Mouse (Mus musculus) midbrain, embryonic 13.5 days (tissue): ENCODE results near the gene Bptf. TPM values are rescaled to one million over a fixed set of nuclear protein-coding genes. Genes with fewer than 3 reads are reported as not detected.
"Not testable (repeated sequence)": the region's sequence is repeated elsewhere in the genome, so short reads cannot be mapped to it uniquely, and the experiment has no call there.

Experiments
- ATAC-seq: fragments of 200-750 bp; cut with Nextera tagmentation; 2 replicates; pipeline ENCODE4 v1.8.0; 2017; ENCODE audit warnings: mild to moderate bottlenecking, moderate TSS enrichment, moderate library complexity
- H3K27ac ChIP-seq: fragments of 300-500 bp; sonication (generic); 2 replicates; pipeline ENCODE4 v1.5.1; 2015; ENCODE audit warnings: inconsistent platforms, mild to moderate bottlenecking, moderate library complexity
- H3K27me3 ChIP-seq: fragments of 300-500 bp; sonication (generic); 2 replicates; pipeline ENCODE4 v1.6.1; 2015; ENCODE audit warnings: mild to moderate bottlenecking, inconsistent platforms
- H3K36me3 ChIP-seq: fragments of 300-500 bp; sonication (generic); 2 replicates; pipeline ENCODE4 v1.6.1; 2015; ENCODE audit warnings: mild to moderate bottlenecking, inconsistent platforms
- H3K4me1 ChIP-seq: fragments of 300-500 bp; sonication (generic); replicated peaks from 2 replicates; pipeline ENCODE4 v1.6.1; 2015; ENCODE audit warnings: inconsistent platforms
- H3K4me2 ChIP-seq: fragments of 300-500 bp; sonication (generic); replicated peaks from 2 replicates; pipeline ENCODE4 v1.6.1; 2015; ENCODE audit warnings: moderate library complexity, mild to moderate bottlenecking, inconsistent platforms
- H3K4me3 ChIP-seq: fragments of 300-500 bp; sonication (generic); replicated peaks from 2 replicates; pipeline ENCODE4 v1.5.1; 2015; ENCODE audit warnings: mild to moderate bottlenecking, inconsistent platforms
- H3K9ac ChIP-seq: fragments of 300-500 bp; sonication (generic); replicated peaks from 2 replicates; pipeline ENCODE4 v1.6.1; 2015; ENCODE audit warnings: mild to moderate bottlenecking, inconsistent platforms
- H3K9me3 ChIP-seq: fragments of 300-500 bp; sonication (generic); 2 replicates; pipeline ENCODE4 v1.6.1; 2016; ENCODE audit warnings: mild to moderate bottlenecking, inconsistent platforms
- WGBS: fragments of 180-500 bp; shearing (Covaris S2); methylation state at CpG from one replicate; pipeline ENCODE4 v1.1.7; 2015; 5-methylcytosine and 5-hydroxymethylcytosine counted together
- polyA plus RNA-seq: library from polyadenylated mRNA; unstranded; fragments of >200 nt; fragmentation: Nextera tagmentation; extraction: Ambion mirVana; gene quantifications from 2 replicates; pipeline ENCODE4 v1.2.1, GENCODE M21; 2015

Gene Bptf
- polyA plus RNA-seq, 1 experiment from 2014 or later: 45.1 TPM

GRCm38 (mm10) chr11:107024406-107024805, 107.5 kb downstream of the Bptf start:
- H3K27ac ChIP-seq: no peak overlapping the region
- H3K9ac ChIP-seq: no peak overlapping the region

GRCm38 (mm10) chr11:107022050-107022683, 109.8 kb downstream of the Bptf start:
- no peak overlapping the region for H3K9ac ChIP-seq
- H3K4me1 ChIP-seq: peaks cover 30% of the 10 kb centered on the region
- no peak overlapping the region for H3K4me2 ChIP-seq
- no peak overlapping the region for H3K4me3 ChIP-seq
- H3K27ac ChIP-seq: no peak overlapping the region
- 88% methylated on average over 13 of the region's 13 CpGs for WGBS
- 0 out of 2 replicates have a peak, but pooled peaks cover 2% of the 10 kb centered on the region for H3K27me3 ChIP-seq
- H3K9me3 ChIP-seq: no peaks in the 10 kb centered on the region
- H3K36me3 ChIP-seq: no peaks in the 10 kb centered on the region
- ATAC-seq: no peak

More at GRCm38 (mm10) chr11:107024406-107024805, 107.5 kb downstream of the Bptf start:
- H3K9me3 ChIP-seq: no peaks in the 10 kb centered on the region
- no peak for ATAC-seq
- H3K4me1 ChIP-seq: peaks cover 39% of the 10 kb centered on the region
- peak overlapping the region; percentile 74 for H3K4me2 ChIP-seq
- peak overlapping the region; percentile 53; the same call in 1 of the 2 replicates for H3K4me3 ChIP-seq
- WGBS: 67% methylated on average over 4 of the region's 4 CpGs
- no peaks in the 10 kb centered on the region for H3K36me3 ChIP-seq
- H3K27me3 ChIP-seq: 0 out of 2 replicates have a peak, but pooled peaks cover 2% of the 10 kb centered on the region

GRCm38 (mm10) chr11:107019722-107020121, 112.2 kb downstream of the Bptf start:
- H3K4me2 ChIP-seq, H3K4me1 ChIP-seq, H3K9ac ChIP-seq, H3K4me3 ChIP-seq, H3K27ac ChIP-seq, H3K27me3 ChIP-seq, H3K9me3 ChIP-seq, H3K36me3 ChIP-seq, ATAC-seq: not testable (repeated sequence)
- WGBS: 90% methylated on average over 5 of the region's 5 CpGs

GRCm38 (mm10) chr11:107019318-107019717, 112.6 kb downstream of the Bptf start:
- no peaks in the 10 kb centered on the region for H3K9me3 ChIP-seq
- 45% methylated on average over 4 of the region's 4 CpGs for WGBS
- 0 out of 2 replicates have a peak, but pooled peaks cover 2% of the 10 kb centered on the region for H3K27me3 ChIP-seq
- no peak overlapping the region for H3K9ac ChIP-seq
- H3K27ac ChIP-seq: no peak overlapping the region
- H3K4me1 ChIP-seq: peaks cover 1% of the 10 kb centered on the region
- no peak overlapping the region for H3K4me2 ChIP-seq
- no peaks in the 10 kb centered on the region for H3K36me3 ChIP-seq
- no peak overlapping the region for H3K4me3 ChIP-seq
- no peak for ATAC-seq

GRCm38 (mm10) chr11:107018606-107019005, 113.3 kb downstream of the Bptf start:
- no peak overlapping the region for H3K4me2 ChIP-seq
- no peaks in the 10 kb centered on the region; the same call in 1 of the 2 replicates for H3K4me1 ChIP-seq

GRCm38 (mm10) chr11:107017339-107017886, 114.5 kb downstream of the Bptf start:
- Histone ChIP-seq H3K4me3 (no peak overlapping the region), H3K36me3 (no peaks in the 10 kb centered on the region), H3K9ac (no peak overlapping the region), H3K9me3 (no peaks in the 10 kb centered on the region), H3K27ac (no peak overlapping the region), H3K27me3 (no peaks in the 10 kb centered on the region), H3K4me1 (no peaks in the 10 kb centered on the region; the same call in 1 of the 2 replicates), H3K4me2 (no peak overlapping the region)
- WGBS: 63% methylated on average over 6 of the region's 6 CpGs
- no peak for ATAC-seq

More at GRCm38 (mm10) chr11:107018606-107019005, 113.3 kb downstream of the Bptf start:
- WGBS: 34% methylated on average over 8 of the region's 8 CpGs
- ATAC-seq: no peak
- Histone ChIP-seq H3K4me3 (no peak overlapping the region), H3K27ac (no peak overlapping the region), H3K9ac (no peak overlapping the region), H3K36me3 (no peaks in the 10 kb centered on the region), H3K27me3 (0 out of 2 replicates have a peak, but pooled peaks cover 2% of the 10 kb centered on the region), H3K9me3 (no peaks in the 10 kb centered on the region)

- Histone ChIP-seq H3K4me1 (peaks cover 2% of the 10 kb centered on the region), H3K36me3 (no peaks in the 10 kb centered on the region), H3K4me3 (no peak overlapping the region), H3K27me3 (no peaks in the 10 kb centered on the region), H3K27ac (no peak overlapping the region), H3K9ac (no peak overlapping the region), H3K4me2 (no peak overlapping the region), H3K9me3 (no peaks in the 10 kb centered on the region)
- ATAC-seq: no peak
- WGBS: 79% methylated on average over 1 of the region's 1 CpGs
Measured at GRCm38 (mm10) chr11:107016893-107017292, 115.0 kb downstream of the Bptf start.

GRCm38 (mm10) chr11:107015535-107016187, 116.3 kb downstream of the Bptf start:
- not testable (repeated sequence) for H3K4me2 ChIP-seq, H3K27ac ChIP-seq, H3K9ac ChIP-seq, H3K4me1 ChIP-seq, ATAC-seq, H3K9me3 ChIP-seq, H3K4me3 ChIP-seq, H3K36me3 ChIP-seq, H3K27me3 ChIP-seq
- 75% methylated on average over 11 of the region's 11 CpGs for WGBS

GRCm38 (mm10) chr11:107014597-107015309, 117.2 kb downstream of the Bptf start:
- H3K4me2 ChIP-seq: no peak overlapping the region

GRCm38 (mm10) chr11:107014020-107014585, 117.8 kb downstream of the Bptf start:
- no peaks in the 10 kb centered on the region for H3K27me3 ChIP-seq
- H3K4me2 ChIP-seq: no peak overlapping the region
- no peak for ATAC-seq
- H3K4me3 ChIP-seq: no peak overlapping the region
- peaks cover 10% of the 10 kb centered on the region for H3K4me1 ChIP-seq
- 78% methylated on average over 11 of the region's 11 CpGs for WGBS
- H3K9me3 ChIP-seq: no peaks in the 10 kb centered on the region
- H3K27ac ChIP-seq: no peak overlapping the region
- no peak overlapping the region for H3K9ac ChIP-seq
- no peaks in the 10 kb centered on the region for H3K36me3 ChIP-seq

More at GRCm38 (mm10) chr11:107014597-107015309, 117.2 kb downstream of the Bptf start:
- 49% methylated on average over 14 of the region's 14 CpGs for WGBS
- Histone ChIP-seq H3K9me3 (no peaks in the 10 kb centered on the region), H3K27me3 (no peaks in the 10 kb centered on the region), H3K4me1 (peaks cover 10% of the 10 kb centered on the region), H3K9ac (no peak overlapping the region), H3K4me3 (no peak overlapping the region), H3K27ac (no peak overlapping the region), H3K36me3 (no peaks in the 10 kb centered on the region)
- no peak for ATAC-seq

GRCm38 (mm10) chr11:107012324-107013017, 119.5 kb downstream of the Bptf start:
- H3K4me2 ChIP-seq: peak overlapping the region; percentile 56
- H3K27me3 ChIP-seq: no peaks in the 10 kb centered on the region
- peak; percentile 95 for ATAC-seq
- peaks cover 10% of the 10 kb centered on the region for H3K4me1 ChIP-seq
- H3K9ac ChIP-seq: peak overlapping the region; percentile 70
- H3K4me3 ChIP-seq: peak overlapping the region; percentile 54
- no peaks in the 10 kb centered on the region for H3K9me3 ChIP-seq
- H3K27ac ChIP-seq: peak overlapping the region; percentile 90
- H3K36me3 ChIP-seq: no peaks in the 10 kb centered on the region
- WGBS: 1% methylated on average over 37 of the region's 37 CpGs
